ENCODE assay signal across 8 mouse cellular contexts in the genomic region with DNA sequence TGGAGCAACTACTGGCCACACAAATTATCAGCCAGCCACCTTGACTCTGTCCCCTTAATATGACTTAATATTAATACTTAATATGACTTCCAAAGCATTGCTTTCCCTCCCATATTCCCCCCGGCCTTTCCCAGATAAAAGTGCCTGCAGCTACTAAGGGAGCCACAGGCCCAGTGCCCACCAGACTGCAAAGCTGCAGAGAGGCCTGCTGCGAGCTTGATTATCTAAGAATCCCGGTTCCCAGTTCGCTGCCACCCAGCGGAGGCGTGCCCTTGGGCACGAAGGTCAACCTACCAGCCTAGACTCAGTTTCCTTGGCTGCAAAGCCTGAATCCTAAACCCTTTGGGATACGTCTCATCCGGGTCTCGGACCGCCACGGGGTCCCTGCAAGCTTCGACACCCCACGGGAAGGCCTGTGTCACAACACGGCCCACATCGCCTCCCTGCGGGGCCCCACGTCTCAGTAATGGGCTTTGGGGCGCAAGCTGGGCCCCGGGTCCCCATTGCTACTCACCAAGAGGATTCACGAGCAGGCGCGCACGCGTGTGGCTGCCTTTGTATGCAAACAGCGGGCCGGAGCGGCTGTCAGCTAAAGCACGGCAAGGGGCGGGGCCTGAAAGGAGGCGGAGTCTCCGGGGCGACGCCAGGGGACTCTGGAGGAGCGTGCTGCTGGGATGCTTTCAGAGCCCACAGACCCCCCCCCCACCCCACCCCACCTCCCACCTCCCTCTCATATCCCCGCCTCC. TPM values are rescaled to one million over a fixed set of nuclear protein-coding genes. Genes with fewer than 3 reads are reported as not detected.
A peak's percentile ranks its signal among the peaks of the same experiment; 100 is the strongest.
DNase-seq lines count a peak whose midpoint lies in the region; ATAC-seq and TF ChIP-seq lines count a peak whose summit lies in the region.

No protein-coding gene starts in this region.

- peak; percentile 41; the same call in 1 of the 2 replicates for TF ChIP-seq POLR2A in brain, embryonic 14.5 days (IDR thresholded peaks at IDR 0.05; ENCODE audit: borderline replicate concordance, extremely low read depth, insufficient read depth, insufficient read length, poor library complexity, severe bottlenecking)

- peak overlapping the region; percentile 25 for H3K4me3 ChIP-seq in C2C12 (ENCODE audit: insufficient read depth, poor library complexity, severe bottlenecking)
- peak overlapping the region; percentile 73 for H3K4me3 ChIP-seq in erythroblast, embryonic 14.5 days (replicated peaks)
- peak overlapping the region; percentile 75 for H3K4me3 ChIP-seq in heart, embryonic 13.5 days
- peak overlapping the region; percentile 73 for H3K4me3 ChIP-seq in liver, embryonic 12.5 days
- H3K4me3 ChIP-seq in stomach, embryonic 15.5 days (replicated peaks) = peak overlapping the region; percentile 68

- H3K9ac ChIP-seq in heart, embryonic 13.5 days = peak overlapping the region; percentile 87
- peak overlapping the region; percentile 80 for H3K9ac ChIP-seq in liver, embryonic 12.5 days
- peak overlapping the region; percentile 79 for H3K9ac ChIP-seq in stomach, embryonic 15.5 days

- peak overlapping the region; percentile 91 for H3K4me2 ChIP-seq in heart, embryonic 13.5 days
- peak overlapping the region; percentile 97 for H3K4me2 ChIP-seq in liver, embryonic 12.5 days
- H3K4me2 ChIP-seq in stomach, embryonic 15.5 days = peak overlapping the region; percentile 94

- no peaks in the 10 kb centered on the region for H3K79me2 ChIP-seq in C2C12 (ENCODE audit: control insufficient read depth, insufficient read depth)

- peaks cover 42% of the 10 kb centered on the region for H3K4me1 ChIP-seq in erythroblast, embryonic 14.5 days (ENCODE audit: control insufficient read depth)
- H3K4me1 ChIP-seq in heart, embryonic 13.5 days = peaks cover 69% of the 10 kb centered on the region
- peaks cover 80% of the 10 kb centered on the region for H3K4me1 ChIP-seq in liver, embryonic 12.5 days
- peaks cover 36% of the 10 kb centered on the region for H3K4me1 ChIP-seq in stomach, embryonic 15.5 days

- 0% methylated on average over 36 of the region's 36 CpGs for WGBS in heart, embryonic 13.5 days
- WGBS in liver, embryonic 12.5 days (ENCODE audit: insufficient replicate concordance) = under 1% methylated on average over 36 of the region's 36 CpGs
- WGBS in stomach, embryonic 15.5 days = under 1% methylated on average over 36 of the region's 36 CpGs

- ATAC-seq in heart, embryonic 13.5 days (ENCODE audit: extremely low read depth, insufficient number of reproducible peaks, low FRiP score, low TSS enrichment) = peak; percentile 66; the same call in 1 of the 2 replicates
- peak; percentile 71 for ATAC-seq in liver, embryonic 12.5 days
- peak; percentile 79 for ATAC-seq in stomach, embryonic 15.5 days (ENCODE audit: insufficient read depth, low FRiP score, low read depth)

- no peaks in the 10 kb centered on the region for H3K79me3 ChIP-seq in C2C12 (ENCODE audit: low read depth)

- peak; percentile 97 for DNase-seq in brain, embryonic 14.5 days (ENCODE audit: low read depth)
- DNase-seq in kidney, postnatal 10 days = peak; percentile 97
- DNase-seq in natural killer cell, adult 2 months (ENCODE audit: low spot score in 2 of 2) = peak; percentile 85 to 89

- H3K9me3 ChIP-seq in erythroblast, embryonic 14.5 days (ENCODE audit: control insufficient read depth, low read length) = no peaks in the 10 kb centered on the region
- H3K9me3 ChIP-seq in heart, embryonic 13.5 days = no peaks in the 10 kb centered on the region
- H3K9me3 ChIP-seq in liver, embryonic 12.5 days (replicated peaks) = no peaks in the 10 kb centered on the region
- no peaks in the 10 kb centered on the region for H3K9me3 ChIP-seq in stomach, embryonic 15.5 days

- H3K27me3 ChIP-seq in C2C12 (ENCODE audit: control insufficient read depth, insufficient read depth, insufficient read length) = no peaks in the 10 kb centered on the region
- no peaks in the 10 kb centered on the region for H3K27me3 ChIP-seq in erythroblast, embryonic 14.5 days (ENCODE audit: control insufficient read depth)
- no peaks in the 10 kb centered on the region for H3K27me3 ChIP-seq in heart, embryonic 13.5 days (replicated peaks)
- H3K27me3 ChIP-seq in liver, embryonic 12.5 days (replicated peaks) = no peaks in the 10 kb centered on the region; the same call in 1 of the 2 replicates
- no peaks in the 10 kb centered on the region for H3K27me3 ChIP-seq in stomach, embryonic 15.5 days (replicated peaks)

- TF ChIP-seq CTCF in C2C12 (IDR thresholded peaks at IDR 0.05; ENCODE audit: control insufficient read depth, insufficient read depth, insufficient read length) = no peak
- no peak for TF ChIP-seq CTCF in brain, embryonic 14.5 days (IDR thresholded peaks at IDR 0.05; ENCODE audit: borderline replicate concordance, extremely low read depth, insufficient read depth, insufficient read length)

- peak overlapping the region; percentile 70 for H3ac ChIP-seq in C2C12 (ENCODE audit: control insufficient read depth, insufficient read length, low read depth)

- H3K36me3 ChIP-seq in C2C12 (ENCODE audit: control insufficient read depth, insufficient read depth) = no peaks in the 10 kb centered on the region
- no peaks in the 10 kb centered on the region for H3K36me3 ChIP-seq in erythroblast, embryonic 14.5 days (ENCODE audit: control insufficient read depth)
- H3K36me3 ChIP-seq in heart, embryonic 13.5 days = no peaks in the 10 kb centered on the region
- no peaks in the 10 kb centered on the region for H3K36me3 ChIP-seq in liver, embryonic 12.5 days
- no peaks in the 10 kb centered on the region for H3K36me3 ChIP-seq in stomach, embryonic 15.5 days

- peak overlapping the region; percentile 74 for H3K27ac ChIP-seq in heart, embryonic 13.5 days (replicated peaks)
- peak overlapping the region; percentile 81 for H3K27ac ChIP-seq in liver, embryonic 12.5 days
- H3K27ac ChIP-seq in stomach, embryonic 15.5 days = peak overlapping the region; percentile 72

TF ChIP-seq in C2C12, 6 proteins besides CTCF, POLR2A, EP300 and RAD21:
- TF ChIP-seq USF1 (IDR thresholded peaks at IDR 0.05; ENCODE audit: low read depth) (no peak), MAX (IDR thresholded peaks at IDR 0.05) (no peak), MYOG (IDR thresholded peaks at IDR 0.05; ENCODE audit: control insufficient read depth, extremely low read depth, insufficient read length) (no peak)

RNA-seq across cellular contexts. Expression of gene Lpin1, which starts 21.4 kb away (rescaled TPM):
- 0.89 TPM for polyA plus RNA-seq in C2C12 (2012; fragmentation: generic; extraction: Trizol)
- polyA plus RNA-seq in brain, embryonic 14.5 days (2012; rRNA removed) = 19.0 and 25.6 TPM in 2 replicates
- 0.02 and 0.03 TPM in 2 replicates for polyA plus RNA-seq in erythroblast, embryonic 14.5 days (2012)
- 4.9 and 6.0 TPM in 2 replicates for polyA plus RNA-seq in heart, embryonic 13.5 days (2015; fragmentation: Nextera tagmentation; extraction: Ambion mirVana)
- 6.8 and 6.9 TPM in 2 replicates for polyA plus RNA-seq in liver, embryonic 12.5 days (2016; fragmentation: Nextera tagmentation; extraction: Ambion mirVana)
- polyA plus RNA-seq in stomach, embryonic 15.5 days (2015; fragmentation: Nextera tagmentation; extraction: Ambion mirVana) = 5.3 and 6.2 TPM in 2 replicates

Comparison
In these comparisons a context has a peak if more than half of its experiments do, and no peak if none do; other contexts are left out.
1. Peak in every context shown above with its lines: DNase-seq, ATAC-seq, H3K4me3 ChIP-seq and H3K27ac ChIP-seq.
2. H3K4me3 ChIP-seq: peak in every context shown above with its lines; median percentile 75 in heart, embryonic 13.5 days; 73 in erythroblast, embryonic 14.5 days; 73 in liver, embryonic 12.5 days; 68 in stomach, embryonic 15.5 days; 25 in C2C12.